Mouse (Mus musculus): ENCODE results near the gene Tbc1d14.

Gene Tbc1d14

DNA sequence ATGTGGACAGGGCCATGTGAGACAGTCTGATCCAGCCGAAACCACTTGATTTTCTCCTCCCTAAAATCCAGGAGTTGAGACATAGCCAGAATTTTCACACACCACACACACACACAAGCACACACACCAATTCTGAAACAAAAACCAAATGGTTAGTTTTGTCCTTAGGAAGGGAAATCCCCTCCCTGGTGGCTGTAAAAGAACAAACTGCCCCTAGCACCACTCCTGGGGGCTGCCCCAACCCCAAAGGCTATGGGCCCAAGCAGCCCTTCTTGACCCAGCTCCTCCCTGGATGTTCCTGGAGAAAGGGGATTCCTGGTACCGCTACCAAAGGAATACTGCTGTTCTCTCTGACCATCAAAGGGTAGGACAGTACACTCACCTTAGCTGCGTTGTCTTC lies 16.6 kb downstream of the Tbc1d14 start:
- no peak for DNase-seq (ENCODE audit: low spot score)

DNA sequence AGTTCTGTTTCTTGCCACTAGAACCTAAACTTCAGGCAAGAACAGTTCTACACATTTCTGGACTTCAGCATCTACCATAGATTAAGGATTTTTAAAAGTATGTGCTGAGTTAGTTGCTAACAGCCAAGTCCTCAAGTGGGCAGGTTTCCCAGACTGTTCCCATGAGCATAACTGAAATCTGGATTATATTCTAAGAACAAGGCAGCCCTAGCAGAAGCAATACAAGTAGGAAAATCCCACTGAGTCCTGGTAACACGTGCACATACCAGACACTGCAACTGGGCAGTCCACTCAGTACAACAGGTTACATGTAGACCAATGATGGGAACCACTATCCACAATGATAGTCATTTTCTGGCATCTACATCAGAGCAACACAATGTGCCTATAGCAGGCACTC lies 17.3 kb downstream of the Tbc1d14 start:
- no peak for DNase-seq (ENCODE audit: low spot score)

DNA sequence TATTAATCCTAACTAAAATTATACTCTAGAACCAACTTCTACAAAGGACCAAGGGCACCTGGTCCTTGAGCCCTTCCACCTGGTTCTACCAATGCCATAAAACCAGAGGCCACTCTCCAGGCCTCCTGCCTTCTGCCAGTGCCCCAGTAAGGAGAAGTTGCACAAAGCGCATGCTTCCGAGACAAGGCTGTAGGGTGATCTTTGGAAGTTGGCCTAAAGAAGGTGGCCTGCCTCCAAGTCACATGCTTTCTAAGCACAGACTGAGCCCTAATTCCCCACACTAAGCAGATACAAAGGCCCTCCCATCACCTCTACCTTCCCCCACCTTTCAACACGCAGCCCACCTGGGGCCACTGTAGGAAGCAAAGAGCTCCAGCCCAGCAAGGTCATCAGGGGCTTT lies 17.8 kb downstream of the Tbc1d14 start:
- DNase-seq (ENCODE audit: low spot score): peak; percentile 37

DNA sequence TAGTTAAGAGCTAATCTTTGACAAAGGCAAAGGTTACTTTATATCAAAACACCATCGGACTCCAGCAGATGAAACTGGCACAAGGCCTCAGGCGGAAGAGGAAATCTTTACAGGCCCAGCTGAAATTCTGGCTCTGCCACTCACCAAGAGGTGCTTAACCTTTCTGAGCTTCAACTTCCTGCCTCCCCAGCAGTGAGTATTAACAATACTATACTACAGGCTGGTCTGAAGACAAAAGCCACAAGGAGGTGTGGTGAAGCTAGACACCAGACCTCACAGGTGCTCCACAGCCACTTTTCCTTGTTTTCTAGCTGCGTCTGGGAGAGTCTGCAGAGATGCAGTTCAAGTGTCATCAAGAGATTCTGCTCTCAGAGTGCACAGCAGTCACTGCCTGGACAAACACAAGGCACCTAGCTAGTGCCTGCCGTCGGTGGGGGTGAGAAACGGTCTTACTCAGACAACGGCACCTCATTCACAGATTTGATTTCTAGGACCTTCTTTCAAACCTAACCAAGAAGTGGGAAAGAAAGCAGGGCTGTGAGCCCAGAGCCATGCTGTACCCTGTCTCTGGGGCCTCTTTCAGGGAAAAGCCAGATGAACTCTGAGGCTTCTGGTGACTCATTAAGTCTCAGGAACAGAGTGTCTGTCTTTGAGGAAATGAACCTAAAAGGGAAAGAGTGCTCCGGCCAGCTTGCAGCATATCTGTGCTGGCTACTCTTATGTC lies 18.8 kb downstream of the Tbc1d14 start:
- DNase-seq (ENCODE audit: low spot score): no peak

DNA sequence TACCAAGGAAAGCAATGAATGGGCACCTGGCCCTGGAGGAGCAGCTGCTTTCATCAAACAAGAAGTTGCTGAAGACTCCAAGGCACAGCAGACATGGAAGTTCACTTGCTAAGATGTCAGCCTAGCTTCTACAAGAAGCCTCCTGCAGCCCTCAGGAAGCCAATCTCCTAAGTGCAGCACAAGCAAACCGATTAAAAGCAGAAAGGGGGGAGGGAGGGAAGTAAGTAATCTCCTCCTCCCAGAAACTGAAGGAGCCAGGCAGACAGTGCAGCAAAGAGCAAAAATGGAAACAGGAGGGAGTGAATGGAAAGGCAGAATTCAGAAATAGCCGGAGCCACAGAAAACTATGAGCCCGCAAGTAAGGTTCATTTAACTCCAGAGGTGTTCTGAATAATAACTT lies 19.7 kb downstream of the Tbc1d14 start:
- no peak for DNase-seq (ENCODE audit: low spot score)

DNA sequence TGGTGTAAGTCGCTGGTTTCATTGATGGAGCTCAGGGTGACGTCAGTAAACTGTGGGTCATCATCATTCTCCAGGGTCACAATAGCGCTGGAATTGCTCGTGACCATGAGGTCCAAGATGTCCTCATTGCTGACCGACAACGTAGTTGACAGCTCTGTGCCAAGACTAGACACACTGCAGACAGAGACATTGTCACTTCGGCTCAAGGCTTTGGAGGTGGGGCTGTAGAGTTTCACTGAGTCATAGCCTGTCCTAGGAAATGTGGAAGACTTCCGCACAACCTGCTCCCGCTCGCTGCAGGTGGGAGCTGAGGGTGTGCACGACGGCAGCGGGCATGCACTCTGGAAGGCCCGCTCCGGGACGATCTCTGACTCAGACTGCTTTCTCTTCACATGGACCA lies 21.7 kb downstream of the Tbc1d14 start:
- DNase-seq (ENCODE audit: low spot score): no peak

DNA sequence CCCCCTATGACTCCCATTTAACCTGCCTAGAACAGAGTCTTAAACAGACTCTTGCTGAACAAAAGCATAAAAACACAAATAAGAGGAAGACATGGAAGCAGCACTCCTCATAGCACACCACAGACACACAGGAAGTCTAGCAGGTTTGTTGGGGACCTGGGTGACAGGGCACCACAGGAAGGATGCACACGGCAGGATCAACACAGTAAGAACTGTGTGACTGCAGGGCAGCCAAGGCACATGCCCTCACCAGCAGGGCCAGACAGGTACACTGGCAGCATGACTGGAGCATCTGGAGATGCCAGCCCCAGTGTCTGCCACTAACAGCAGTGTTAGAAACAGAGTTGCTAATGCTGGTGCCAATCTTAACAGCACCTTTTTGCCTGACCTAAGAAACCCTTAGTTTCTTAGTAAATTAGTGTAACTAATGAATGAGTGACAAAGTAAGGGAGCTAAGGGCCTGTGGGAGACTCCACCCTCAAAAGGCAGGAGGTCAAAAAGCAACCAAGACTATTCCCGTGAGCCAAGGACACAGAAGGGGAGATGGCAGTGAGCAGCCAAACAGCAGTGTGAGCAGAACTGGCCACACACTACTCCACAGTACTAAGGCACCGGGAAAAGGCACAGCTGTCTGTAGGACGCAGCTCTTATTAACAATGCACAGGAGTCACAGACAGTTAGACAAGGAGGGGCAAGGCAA lies 22.4 kb downstream of the Tbc1d14 start:
- DNase-seq (ENCODE audit: low spot score): no peak

DNA sequence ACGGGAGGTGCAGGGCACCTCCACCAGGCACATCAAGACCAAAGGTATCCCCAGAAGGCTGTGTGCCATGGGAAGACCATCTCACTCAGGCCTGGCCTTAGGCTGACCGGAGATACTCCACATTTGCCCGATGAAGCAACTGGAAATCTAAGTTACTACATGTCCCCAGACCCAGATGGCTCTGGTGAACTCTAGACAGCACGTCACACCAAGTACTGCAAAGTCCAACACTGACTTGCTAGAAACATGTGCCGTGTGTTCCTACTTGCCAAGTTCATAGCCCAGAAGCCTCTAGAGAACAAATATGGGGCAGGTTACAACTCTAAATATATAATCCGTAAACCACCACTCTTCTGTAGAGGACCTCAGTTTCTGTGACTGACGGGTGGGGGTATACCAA lies 23.0 kb downstream of the Tbc1d14 start:
- DNase-seq (ENCODE audit: low spot score): no peak

DNA sequence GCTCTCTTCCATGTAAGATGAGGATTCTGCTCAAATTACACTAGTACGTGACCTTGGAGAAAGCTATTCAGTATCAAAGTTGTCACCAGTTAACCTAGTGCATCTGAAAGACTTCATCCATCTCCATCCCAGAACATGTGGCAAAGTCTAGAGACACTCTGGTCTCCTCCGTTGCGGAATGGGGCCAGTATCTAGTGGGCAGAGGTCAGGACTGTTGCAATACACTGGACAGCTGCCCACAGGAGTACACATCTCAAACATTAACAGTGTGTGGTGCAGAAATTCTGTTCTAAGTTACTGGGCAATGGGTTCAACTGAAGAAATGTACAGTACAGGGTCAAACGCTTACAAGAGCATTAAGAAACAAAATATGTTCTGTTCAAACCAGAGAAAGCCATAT lies 25.0 kb downstream of the Tbc1d14 start:
- no peak for DNase-seq (ENCODE audit: low spot score)

DNA sequence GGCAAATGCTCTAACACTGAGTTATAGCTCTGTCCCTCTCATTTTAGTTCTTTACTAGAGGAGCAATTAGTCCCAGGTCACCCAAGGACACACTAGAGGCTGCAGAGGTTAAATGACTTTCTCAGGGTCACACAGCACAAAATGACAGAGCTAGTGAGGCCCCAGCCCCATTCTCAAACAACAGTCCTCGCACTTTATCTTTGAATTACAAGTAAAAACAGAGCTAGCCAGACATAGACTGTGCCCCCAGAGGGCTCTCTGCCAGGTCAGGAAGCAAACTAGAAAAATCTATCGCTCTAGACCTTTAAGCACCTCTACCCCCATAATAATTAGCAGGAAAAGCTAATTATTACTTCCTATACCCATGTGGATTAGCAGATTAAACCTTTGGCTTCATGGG lies 25.4 kb downstream of the Tbc1d14 start:
- DNase-seq (ENCODE audit: low spot score): no peak

DNA sequence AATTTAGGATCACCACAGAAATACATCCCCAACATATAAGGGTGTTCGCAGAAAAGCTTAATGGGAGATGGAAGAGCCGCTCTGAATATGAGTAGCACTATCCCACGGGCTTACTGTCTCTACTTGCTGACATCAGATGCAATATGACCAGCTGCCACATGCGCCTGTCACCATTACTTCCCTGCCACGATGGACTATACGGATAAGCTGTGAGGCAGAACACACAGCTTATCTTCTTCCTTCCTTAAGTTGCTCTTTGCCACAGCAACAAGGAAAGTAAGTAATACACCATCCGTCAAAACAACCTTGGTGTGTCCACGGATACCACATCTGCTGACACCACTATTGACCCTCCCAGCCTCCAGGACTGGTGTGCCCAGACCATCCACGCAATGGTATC lies 28.5 kb downstream of the Tbc1d14 start:
- DNase-seq (ENCODE audit: low spot score): no peak

DNA sequence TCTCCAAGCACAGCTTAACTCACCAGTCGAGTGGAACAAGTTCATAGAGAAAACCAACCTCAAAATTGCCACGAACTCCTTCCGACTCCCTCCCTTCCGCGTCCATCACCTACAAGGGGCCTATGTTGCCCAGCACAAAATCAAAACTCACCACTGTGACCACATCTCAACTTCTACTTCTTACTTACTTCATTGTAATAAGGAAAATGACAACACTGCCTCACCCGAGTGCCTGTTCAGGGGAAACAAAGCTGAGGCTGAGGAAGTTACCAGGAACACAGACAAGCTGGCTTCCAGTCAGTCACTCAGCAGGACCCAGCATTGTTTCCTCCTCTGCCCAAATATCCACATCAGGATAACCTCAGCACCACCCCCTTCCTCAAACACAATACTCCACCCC lies 29.3 kb downstream of the Tbc1d14 start:
- no peak for DNase-seq (ENCODE audit: low spot score)

DNA sequence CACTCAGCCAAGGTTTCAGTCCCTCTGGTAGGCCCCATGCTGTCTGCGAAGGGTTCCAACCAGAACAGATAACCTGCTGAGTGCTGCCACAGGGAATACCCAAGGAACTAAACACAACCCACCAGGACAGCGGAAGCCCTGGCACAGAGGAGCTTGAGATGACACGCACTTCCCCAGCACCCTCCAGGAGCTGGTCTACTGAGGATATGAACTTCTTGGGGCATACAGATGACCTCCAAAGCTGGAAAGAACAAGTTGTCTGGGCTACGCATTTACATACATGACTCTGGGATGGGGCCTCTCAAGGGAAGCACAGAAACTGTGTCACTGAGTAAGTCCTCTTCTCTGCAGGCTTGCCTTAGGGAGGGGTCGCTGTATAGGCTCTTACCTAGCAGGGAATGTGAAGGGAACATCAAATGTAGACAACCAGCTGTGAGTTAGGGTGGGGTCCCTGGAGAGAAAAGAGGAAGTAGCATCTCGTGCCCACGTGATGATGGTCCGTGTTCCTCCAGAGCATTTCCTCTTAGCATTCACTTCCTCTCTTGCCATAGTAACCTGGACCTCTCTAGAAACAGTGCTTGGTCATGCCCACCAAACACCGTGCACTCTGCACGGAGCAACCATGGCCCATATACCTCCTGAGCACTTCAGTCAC lies 30.2 kb downstream of the Tbc1d14 start:
- no peak for DNase-seq (ENCODE audit: low spot score)

DNA sequence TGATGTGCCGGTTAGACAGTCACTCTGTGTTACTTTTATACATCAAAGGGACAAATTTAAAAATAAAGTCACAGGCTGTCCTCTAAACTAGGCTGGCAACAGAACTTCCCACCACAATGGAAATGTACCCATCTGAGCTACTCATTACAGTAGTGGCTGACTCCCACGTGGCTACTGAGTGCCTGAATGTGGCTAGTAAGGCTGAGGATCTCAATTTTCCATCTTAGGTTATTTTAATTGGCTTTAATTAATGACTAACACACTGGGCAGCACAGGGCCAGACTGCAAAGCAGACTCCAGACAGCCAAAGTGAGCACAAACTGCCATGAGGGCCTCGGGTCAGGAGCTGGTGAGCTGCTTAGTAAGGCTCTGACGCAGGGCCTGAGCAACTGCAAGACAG lies 31.6 kb downstream of the Tbc1d14 start:
- no peak for DNase-seq (ENCODE audit: low spot score)

DNA sequence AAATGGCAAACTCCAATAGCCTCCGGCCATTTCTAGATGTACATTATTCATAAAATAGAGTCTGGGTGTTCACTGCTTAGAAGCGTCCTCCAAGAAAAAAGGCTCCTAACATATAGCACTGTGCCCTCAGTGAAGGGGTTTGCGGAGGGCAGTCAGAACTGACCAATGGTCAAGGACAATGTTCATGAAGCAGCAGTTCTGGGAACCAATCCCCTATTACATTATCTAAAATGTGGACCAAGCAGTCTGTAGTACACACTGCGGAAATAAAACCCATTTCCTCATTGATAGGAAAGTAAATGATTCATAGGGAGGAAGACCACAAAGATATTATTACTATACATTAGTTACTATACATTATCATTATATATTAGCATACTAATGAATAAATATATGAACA lies 32.6 kb downstream of the Tbc1d14 start:
- no peak for DNase-seq (ENCODE audit: low spot score)

DNA sequence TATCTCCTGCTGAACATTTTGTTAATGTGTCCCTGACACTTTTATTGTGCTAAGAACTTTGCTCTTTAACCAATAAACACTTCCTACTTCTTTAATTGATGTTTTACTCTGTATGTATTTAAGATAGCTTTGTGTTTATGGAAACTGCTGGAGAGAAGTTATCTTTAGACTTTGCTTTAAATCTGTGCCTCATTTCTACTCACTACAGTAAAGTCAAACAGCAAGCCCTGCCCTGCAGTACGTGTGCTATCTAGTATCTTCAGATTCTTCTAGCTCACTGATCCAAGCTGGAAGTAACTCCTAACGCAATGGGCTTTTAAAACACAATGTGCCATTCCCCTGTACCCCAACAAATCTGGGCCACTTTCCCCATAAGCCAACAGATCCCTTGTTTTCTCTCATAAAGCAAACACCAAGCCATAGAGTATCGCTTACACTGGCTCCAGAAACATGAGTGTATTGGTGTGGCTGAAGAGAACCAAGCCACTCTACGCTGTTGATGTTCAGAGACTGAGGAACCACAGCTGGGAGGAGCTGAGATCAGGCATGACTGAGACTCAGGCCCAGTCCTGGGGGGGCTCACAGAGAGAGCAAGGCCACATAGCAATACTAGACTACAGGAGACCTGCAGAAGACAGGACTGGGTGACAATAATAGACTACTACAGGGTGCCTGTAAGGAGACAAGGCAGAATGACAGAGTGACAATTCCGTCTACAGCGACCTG lies 33.4 kb downstream of the Tbc1d14 start:
- DNase-seq (ENCODE audit: low spot score): no peak

DNA sequence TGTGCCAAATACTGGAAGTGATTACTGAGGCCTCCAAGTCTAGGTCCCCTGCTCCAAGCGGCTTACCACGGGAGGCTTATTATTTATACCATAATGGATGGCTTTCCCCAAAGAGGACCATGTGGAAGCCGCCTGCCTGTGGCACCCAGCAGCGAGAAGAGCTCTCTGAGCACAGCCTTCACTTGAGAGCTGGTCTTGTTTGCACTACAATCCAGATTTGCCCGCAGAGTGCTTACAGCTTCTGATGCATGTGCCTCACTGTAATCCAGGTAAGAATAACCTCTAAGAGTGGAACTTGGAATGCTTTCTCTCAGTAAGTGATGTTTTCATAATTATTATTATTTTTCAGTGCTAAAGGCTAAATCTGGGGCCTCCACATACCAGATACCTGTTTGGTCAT lies 34.0 kb downstream of the Tbc1d14 start:
- DNase-seq (ENCODE audit: low spot score): no peak

DNA sequence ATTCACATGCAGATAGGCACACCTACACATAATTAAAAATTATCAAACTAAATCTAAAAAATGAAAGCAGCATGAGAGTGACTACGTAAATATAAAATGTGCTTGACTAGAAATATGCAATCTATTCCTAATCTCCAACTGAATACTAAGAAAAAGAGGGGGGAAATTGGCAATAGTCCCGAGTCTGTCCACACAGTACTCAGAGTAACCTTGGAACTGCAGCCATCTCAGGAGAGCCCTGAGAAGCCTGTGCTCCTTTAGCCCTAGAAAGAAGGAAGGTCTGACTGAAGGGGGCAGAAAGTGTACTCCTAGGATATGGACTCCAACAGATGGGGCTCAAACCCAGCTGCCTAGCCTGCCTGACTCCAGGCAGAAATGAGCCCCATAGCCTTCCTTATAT lies 34.5 kb downstream of the Tbc1d14 start:
- no peak for DNase-seq (ENCODE audit: low spot score)

DNA sequence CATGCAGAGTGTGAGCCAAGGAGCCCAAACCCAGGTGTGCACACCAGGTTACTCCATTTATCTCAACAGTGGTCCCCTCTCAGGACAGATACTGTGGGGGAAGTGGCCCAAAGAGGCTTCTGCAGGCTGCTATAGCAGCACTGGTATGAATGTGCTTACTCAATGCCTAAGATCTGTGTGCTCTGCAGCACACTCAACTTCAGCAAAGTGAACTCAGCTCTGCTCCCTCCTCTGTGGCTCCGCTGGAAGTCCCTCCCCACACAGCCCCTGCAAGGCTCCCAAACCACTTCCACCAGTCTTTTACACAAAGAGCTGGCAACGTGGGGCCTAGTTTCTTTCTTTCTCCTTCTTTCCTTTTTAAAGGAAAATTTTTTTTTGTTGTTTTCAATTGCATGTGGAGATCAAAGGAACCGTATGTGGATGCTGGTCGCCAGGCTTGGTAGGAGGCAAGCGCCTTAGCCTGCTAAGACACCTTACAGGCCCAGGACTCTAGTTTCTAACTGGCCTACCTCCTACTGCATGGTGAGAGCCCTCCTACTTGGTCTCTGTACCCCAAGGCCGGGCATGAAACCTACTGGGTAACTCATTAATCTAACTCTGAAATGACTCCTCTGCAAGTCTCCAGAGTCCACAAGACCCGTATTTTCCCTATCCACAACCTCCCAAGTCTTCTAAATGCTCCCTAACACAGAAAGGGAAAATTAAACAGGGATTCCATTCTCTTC lies 35.3 kb downstream of the Tbc1d14 start:
- no peak for DNase-seq (ENCODE audit: low spot score)

DNA sequence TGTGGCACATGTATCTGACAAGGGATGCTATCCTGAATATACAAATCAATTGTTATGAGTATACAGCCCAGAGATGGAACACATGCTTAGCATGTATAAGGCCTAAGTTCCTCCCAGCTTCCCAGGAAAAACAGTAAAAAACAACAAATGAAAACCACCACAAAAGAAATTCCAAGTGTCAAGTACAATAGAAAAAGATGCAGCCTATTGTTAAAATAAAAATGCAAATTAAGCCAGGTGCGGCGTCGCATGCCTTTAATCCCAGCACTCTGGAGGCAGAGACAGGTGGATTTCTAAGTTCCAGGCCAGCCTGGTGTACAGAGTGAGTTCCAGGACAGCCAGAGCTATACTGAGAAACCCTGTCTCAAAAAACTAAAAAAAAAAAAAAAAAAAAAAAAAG lies 36.2 kb downstream of the Tbc1d14 start:
- DNase-seq (ENCODE audit: low spot score): no peak

DNA sequence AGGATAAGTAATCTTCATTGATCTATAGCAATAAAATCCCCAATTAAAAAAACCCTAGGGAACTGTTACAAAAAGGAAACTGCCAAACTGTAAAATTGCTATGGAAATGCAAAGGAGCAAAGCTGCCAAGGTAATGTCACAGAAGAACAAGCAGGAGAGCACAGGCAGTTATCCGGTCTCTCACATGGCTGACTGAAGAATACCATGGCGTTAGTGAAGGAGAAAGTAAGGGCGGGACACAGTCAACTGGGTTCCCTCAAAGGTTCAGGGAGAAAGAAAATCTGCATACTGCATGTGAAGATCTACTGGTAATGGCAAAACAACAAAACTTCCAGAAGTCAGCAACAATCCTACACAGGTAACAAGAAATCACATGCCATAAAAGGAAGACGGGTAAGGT lies 36.8 kb downstream of the Tbc1d14 start:
- no peak for DNase-seq (ENCODE audit: low spot score)

DNA sequence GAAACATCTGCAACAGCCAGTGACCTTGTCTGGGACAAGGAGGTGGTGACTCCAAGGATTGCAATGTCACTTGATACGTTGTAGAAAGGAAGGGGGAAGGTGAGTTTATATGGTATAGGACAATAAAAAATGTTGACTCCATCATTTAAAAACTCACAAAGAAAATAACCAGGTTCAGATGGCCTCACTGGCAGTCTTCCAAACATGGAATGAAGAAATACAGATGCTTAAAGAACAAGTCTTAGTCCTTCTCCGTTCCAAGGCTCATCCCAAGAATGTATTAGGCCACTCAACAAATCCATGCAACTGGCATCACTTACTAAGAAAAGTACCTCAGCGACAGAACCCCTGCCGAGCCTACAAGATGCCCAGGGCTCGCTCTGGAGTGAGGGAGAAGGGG lies 38.6 kb downstream of the Tbc1d14 start:
- no peak for DNase-seq (ENCODE audit: low spot score)

All from ovary, postnatal 36 days (tissue).